Mouse (Mus musculus): ENCODE results near the gene Scfd1. TPM values are rescaled to one million over a fixed set of nuclear protein-coding genes. Genes with fewer than 3 reads are reported as not detected.

Scfd1 gene
- polyA plus RNA-seq, 1 experiment from 2014 or later, result 68.2 TPM

DNA sequence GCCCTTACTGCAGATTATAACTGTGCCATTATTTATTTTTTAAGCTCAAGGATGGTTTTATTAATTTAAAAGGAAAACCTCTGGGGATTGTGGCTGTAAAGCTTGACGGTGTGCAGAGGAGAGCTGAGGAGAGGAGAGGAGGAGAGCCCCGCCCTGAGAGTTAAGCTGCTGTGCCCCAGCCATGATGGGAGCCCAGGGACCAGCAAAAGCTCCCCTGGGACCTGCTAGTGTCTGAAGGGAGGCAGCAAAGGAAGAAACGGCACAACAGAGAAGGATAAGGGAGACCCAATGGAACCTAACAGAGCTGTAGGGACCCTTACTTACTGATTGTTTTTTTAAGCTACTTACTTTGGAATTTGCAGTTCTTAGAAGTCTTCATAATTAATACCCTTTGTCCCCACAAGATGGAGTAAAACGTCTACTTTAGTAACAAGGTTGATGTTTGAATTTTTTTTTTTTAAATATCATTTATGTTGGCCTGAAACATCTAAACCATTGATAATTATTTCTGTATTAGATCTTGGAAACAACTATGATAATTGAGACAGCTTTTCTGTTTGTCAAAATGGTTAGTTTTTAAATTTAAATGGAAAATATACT, 26.8 kb downstream of the Scfd1 start:
- H3K9ac ChIP-seq, result no peak overlapping the region
- H3K36me3 ChIP-seq (replicated peaks), result peaks cover 33% of the 10 kb centered on the region
- H3K9me3 ChIP-seq, result no peaks in the 10 kb centered on the region
- H3K4me1 ChIP-seq, result no peaks in the 10 kb centered on the region
- 74% methylated on average over 4 of the region's 4 CpGs for WGBS
- ATAC-seq (ENCODE audit: low FRiP score), result no peak
- H3K4me3 ChIP-seq (replicated peaks), result no peak overlapping the region
- H3K4me2 ChIP-seq, result no peak overlapping the region
- no peaks in the 10 kb centered on the region for H3K27me3 ChIP-seq
- H3K27ac ChIP-seq, result no peak overlapping the region

DNA sequence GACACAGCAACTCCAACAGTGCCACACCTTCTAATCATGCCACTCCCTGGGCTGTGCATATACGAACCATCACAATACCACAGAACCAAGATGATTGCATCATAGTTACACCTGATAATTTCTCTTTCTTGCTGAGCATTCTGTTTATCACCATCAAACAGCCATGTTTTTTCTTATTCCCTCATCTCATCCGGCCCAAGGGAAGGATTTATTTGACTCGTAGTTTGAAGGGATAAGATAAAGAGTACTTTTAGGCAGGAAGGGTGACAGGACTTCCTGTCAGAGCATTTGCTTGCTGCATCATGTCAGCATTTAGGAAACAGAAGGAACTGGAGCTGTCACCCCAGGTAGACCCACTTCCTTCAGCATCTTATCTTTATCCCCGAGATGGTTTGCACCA, 34.1 kb downstream of the Scfd1 start:
- H3K9ac ChIP-seq, result no peak overlapping the region
- H3K9me3 ChIP-seq, result no peaks in the 10 kb centered on the region
- H3K27me3 ChIP-seq, result no peaks in the 10 kb centered on the region
- H3K27ac ChIP-seq, result no peak overlapping the region
- peaks cover 35% of the 10 kb centered on the region for H3K36me3 ChIP-seq (replicated peaks)
- no peaks in the 10 kb centered on the region for H3K4me1 ChIP-seq
- WGBS, result 90% methylated on average over 4 of the region's 4 CpGs
- ATAC-seq (ENCODE audit: low FRiP score), result no peak
- no peak overlapping the region for H3K4me2 ChIP-seq
- H3K4me3 ChIP-seq (replicated peaks), result no peak overlapping the region

DNA sequence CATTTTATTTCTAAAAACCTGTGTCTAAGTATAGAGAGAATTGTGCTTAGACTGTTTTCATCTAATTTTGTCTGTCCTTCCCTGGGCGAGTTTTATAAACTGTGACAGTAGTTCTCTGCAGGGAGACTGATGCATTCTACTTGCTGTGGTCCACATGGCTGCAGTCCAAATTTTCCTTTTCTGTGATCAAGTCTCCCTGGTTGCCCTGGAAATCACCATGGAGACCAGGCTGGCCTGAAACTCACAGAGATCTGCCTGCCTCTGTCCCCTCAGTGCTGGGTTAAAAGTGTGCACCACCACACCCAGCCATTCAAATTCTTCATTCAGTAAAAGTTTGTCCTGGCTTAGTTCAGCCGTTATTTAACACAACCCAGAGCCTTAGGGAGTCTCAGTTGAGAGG, 60.2 kb downstream of the Scfd1 start:
- Histone ChIP-seq H3K4me3 (replicated peaks) (no peak overlapping the region), H3K27ac (no peak overlapping the region), H3K9me3 (no peaks in the 10 kb centered on the region), H3K4me1 (no peaks in the 10 kb centered on the region), H3K36me3 (replicated peaks) (peaks cover 31% of the 10 kb centered on the region), H3K4me2 (no peak overlapping the region), H3K27me3 (no peaks in the 10 kb centered on the region), H3K9ac (no peak overlapping the region)
- no peak for ATAC-seq (ENCODE audit: low FRiP score)
- 91% methylated on average over 2 of the region's 2 CpGs for WGBS

DNA sequence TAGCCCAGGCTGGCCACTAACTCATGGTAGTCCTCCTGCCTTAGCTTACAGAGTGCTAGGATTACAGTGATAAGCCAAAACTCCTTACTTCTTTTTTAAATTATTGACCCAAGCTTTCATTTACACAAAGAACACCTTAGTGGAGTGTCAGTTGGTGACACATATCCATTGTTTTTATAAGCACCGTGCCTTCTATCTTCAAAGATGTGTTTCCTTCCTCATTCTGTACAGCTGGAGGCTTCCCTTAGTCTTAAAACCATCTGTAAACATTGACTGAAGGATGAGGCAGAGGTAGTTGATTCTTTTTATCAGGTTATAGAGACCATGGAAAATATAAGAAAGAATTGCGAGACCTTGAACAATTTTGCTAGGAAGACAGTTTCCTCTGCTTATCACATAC, 61.0 kb downstream of the Scfd1 start:
- WGBS, result 90% methylated on average over 2 of the region's 2 CpGs
- H3K4me2 ChIP-seq, result no peak overlapping the region
- no peaks in the 10 kb centered on the region for H3K27me3 ChIP-seq
- no peak overlapping the region for H3K27ac ChIP-seq
- H3K9me3 ChIP-seq, result no peaks in the 10 kb centered on the region
- ATAC-seq (ENCODE audit: low FRiP score), result no peak
- no peak overlapping the region for H3K4me3 ChIP-seq (replicated peaks)
- no peak overlapping the region for H3K9ac ChIP-seq
- no peaks in the 10 kb centered on the region for H3K4me1 ChIP-seq
- H3K36me3 ChIP-seq (replicated peaks), result peaks cover 28% of the 10 kb centered on the region

DNA sequence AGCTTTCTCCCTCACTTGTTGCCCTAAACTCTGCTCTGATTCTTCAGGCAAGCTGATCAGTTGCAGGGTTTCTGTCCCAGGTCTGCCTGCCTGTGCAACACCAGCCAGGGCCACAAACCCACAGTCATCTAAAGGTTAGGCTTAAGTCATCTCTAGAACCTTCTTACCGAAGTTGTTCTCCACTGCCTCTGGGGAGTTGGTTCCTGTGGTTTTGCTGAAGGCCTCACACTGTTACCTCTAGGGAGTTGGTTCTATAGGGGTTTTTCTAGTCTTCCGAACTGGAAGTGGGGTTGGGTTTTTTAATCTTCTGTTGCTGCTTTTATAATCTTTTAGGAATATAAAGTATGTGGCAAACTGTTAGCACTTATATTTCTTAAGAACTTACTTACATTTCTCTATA, 72.0 kb downstream of the Scfd1 start:
- no peaks in the 10 kb centered on the region for H3K4me1 ChIP-seq
- no peak overlapping the region for H3K9ac ChIP-seq
- peaks cover 36% of the 10 kb centered on the region for H3K36me3 ChIP-seq (replicated peaks)
- H3K9me3 ChIP-seq, result no peaks in the 10 kb centered on the region
- no peak for ATAC-seq (ENCODE audit: low FRiP score)
- WGBS, result 91% methylated on average over 2 of the region's 2 CpGs
- no peaks in the 10 kb centered on the region for H3K27me3 ChIP-seq
- H3K4me2 ChIP-seq, result no peak overlapping the region
- H3K4me3 ChIP-seq (replicated peaks), result no peak overlapping the region
- H3K27ac ChIP-seq, result no peak overlapping the region

DNA sequence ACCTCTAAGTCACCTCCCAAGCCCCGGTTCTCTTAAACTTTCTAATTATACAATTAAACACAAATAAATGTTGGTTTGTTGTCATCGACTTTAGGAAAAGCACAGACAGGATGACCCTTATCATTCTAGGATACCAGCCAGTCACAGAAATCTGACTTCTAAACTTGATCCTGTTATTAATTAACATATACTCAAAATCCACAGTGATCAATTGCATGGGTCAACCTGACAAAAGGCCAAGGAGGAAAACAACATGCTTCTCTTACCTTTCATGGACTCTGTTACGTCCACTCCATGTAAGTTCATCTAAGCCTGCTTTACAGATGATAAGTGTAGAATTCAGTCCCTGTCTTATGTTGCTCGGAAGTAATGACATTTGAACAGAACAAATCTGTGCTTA, 93.6 kb downstream of the Scfd1 start:
- Histone ChIP-seq H3K4me3 (replicated peaks) (no peak overlapping the region), H3K27ac (no peak overlapping the region), H3K9ac (no peak overlapping the region), H3K27me3 (no peaks in the 10 kb centered on the region), H3K9me3 (no peaks in the 10 kb centered on the region), H3K36me3 (replicated peaks) (no peaks in the 10 kb centered on the region), H3K4me2 (no peak overlapping the region), H3K4me1 (no peaks in the 10 kb centered on the region)
- ATAC-seq (ENCODE audit: low FRiP score), result no peak
- 90% methylated on average over 4 of the region's 4 CpGs for WGBS

DNA sequence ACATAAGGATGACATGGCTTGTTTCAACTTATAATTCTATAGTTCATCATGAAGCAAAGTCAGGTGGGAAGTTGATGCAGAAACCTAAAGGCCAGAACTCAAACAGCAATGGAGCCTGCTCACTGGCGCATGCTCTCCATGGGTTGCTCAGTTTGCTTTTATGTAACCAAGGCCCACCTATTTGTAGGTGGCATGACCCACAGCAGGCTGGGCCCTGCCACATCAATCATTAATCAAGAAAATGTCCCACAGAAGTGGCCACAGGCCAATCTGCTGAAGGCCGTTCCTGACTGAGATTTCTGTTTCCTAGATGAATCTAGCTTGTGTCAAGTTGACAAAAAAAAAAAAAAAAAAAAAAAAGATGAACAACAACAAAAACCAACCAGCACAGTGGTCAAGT, 103.9 kb downstream of the Scfd1 start:
- Histone ChIP-seq H3K4me2 (no peak overlapping the region), H3K27ac (no peak overlapping the region), H3K27me3 (no peaks in the 10 kb centered on the region), H3K9ac (no peak overlapping the region), H3K4me1 (no peaks in the 10 kb centered on the region), H3K9me3 (0 out of 2 replicates have a peak, but pooled peaks cover 6% of the 10 kb centered on the region), H3K4me3 (replicated peaks) (no peak overlapping the region), H3K36me3 (replicated peaks) (no peaks in the 10 kb centered on the region)
- ATAC-seq (ENCODE audit: low FRiP score), result no peak
- WGBS, result 93% methylated on average over 2 of the region's 2 CpGs

DNA sequence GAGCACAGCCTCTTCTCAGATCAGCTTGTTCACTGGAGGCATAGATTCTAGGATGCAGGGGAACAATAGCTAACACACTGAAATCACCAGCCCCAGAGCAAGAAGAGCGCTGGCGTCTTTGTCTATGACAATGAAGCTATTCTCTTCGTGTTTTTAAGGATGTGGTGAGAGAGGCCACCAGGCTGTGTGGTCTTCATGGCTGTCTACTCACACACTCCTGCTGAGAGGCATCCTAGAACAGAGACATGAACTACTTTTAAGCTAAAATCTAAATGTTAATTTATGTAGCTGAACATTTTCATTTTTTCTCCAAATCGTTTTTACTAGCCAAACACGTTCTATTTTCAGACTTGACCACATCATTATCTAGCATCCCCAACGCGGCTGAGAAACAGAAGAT, 114.7 kb downstream of the Scfd1 start:
- Histone ChIP-seq H3K4me1 (no peaks in the 10 kb centered on the region), H3K4me3 (replicated peaks) (no peak overlapping the region), H3K9me3 (no peaks in the 10 kb centered on the region), H3K27ac (no peak overlapping the region), H3K27me3 (no peaks in the 10 kb centered on the region), H3K4me2 (no peak overlapping the region), H3K36me3 (replicated peaks) (no peaks in the 10 kb centered on the region), H3K9ac (no peak overlapping the region)
- WGBS, result 86% methylated on average over 7 of the region's 7 CpGs
- ATAC-seq (ENCODE audit: low FRiP score), result no peak

DNA sequence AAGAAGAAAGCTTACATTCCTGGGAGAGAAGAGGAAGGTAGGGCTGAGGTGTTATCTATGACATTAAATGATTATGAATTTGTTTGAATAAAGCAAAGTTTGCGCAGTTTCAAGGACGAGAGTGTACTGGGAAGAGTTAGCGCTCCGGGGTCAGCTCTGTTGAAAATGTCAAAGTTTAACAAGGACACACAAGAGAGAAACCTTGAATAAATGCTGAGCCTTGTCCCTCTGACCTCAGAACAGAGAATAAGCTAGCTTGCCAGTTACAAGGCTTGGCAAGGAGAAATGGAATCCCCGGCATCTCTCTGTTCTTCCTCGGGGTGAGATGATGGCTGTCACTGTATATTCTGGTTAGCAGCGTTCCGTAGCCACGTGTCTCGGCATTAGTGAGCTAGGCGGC, 116.2 kb downstream of the Scfd1 start:
- Histone ChIP-seq H3K4me1 (no peaks in the 10 kb centered on the region), H3K27me3 (no peaks in the 10 kb centered on the region), H3K36me3 (replicated peaks) (no peaks in the 10 kb centered on the region), H3K4me2 (no peak overlapping the region), H3K9me3 (no peaks in the 10 kb centered on the region), H3K9ac (no peak overlapping the region), H3K4me3 (replicated peaks) (no peak overlapping the region), H3K27ac (no peak overlapping the region)
- ATAC-seq (ENCODE audit: low FRiP score), result no peak
- 94% methylated on average over 11 of the region's 11 CpGs for WGBS

DNA sequence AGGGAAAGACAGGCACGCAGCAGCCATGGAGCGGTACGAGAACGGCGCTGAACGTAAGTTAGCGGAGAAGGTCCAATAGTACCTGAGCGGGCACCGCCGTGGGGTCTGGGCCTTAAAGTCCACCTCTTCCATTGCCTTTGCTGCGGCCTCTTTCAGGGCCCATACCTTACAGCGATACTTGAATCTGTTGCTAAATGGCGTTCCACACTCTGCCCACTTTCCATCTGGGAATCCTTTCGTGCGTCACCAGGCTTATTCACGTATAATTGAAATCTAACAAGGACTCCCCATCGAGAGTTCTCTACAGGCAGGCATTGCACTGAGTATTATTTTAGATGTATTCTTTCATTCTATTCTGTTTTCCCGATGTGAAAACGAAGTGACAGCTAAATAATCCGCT, 117.3 kb downstream of the Scfd1 start:
- ATAC-seq (ENCODE audit: low FRiP score), result no peak
- WGBS, result 82% methylated on average over 20 of the region's 20 CpGs
- Histone ChIP-seq H3K4me2 (no peak overlapping the region), H3K27ac (no peak overlapping the region), H3K9ac (no peak overlapping the region), H3K36me3 (replicated peaks) (no peaks in the 10 kb centered on the region), H3K9me3 (no peaks in the 10 kb centered on the region), H3K27me3 (no peaks in the 10 kb centered on the region), H3K4me1 (no peaks in the 10 kb centered on the region), H3K4me3 (replicated peaks) (no peak overlapping the region)

Other genes starting within 250 kb of the Scfd1 start
- 53.7 and 59.4 TPM in 2 replicates for gene G2e3, start 29.4 kb upstream of the Scfd1 start, polyA plus RNA-seq (2016; fragmentation: Nextera tagmentation; extraction: Ambion mirVana)
- gene Coch, start 215.8 kb downstream of the Scfd1 start, polyA plus RNA-seq (2016; fragmentation: Nextera tagmentation; extraction: Ambion mirVana), result 5.3 and 6.6 TPM in 2 replicates